Mouse (Mus musculus) CD4-positive helper T cell, adult 2 months (primary cell): ENCODE results near the gene Synj1.
A peak's percentile ranks its signal among the peaks of the same experiment; 100 is the strongest.

Experiments
- DNase-seq: peaks from one replicate; pipeline ENCODE4 v3.0.0-alpha.2; 2012; ENCODE audit warnings: low read depth, missing footprints, low spot score

Synj1 gene

GRCm38 (mm10) chr16:90946977-90947376, 64.1 kb downstream of the Synj1 start:
- DNase-seq, result no peak

- no peak for DNase-seq
Measured at GRCm38 (mm10) chr16:90941246-90941645, 69.9 kb downstream of the Synj1 start.

- DNase-seq, result peak; percentile 96
Measured at GRCm38 (mm10) chr16:90934687-90935328, 76.3 kb downstream of the Synj1 start, which contains the start of gene Cfap298. TSS of gene Cfap298 (minus strand) at chr16:90935114.

GRCm38 (mm10) chr16:90934193-90934686, 76.9 kb downstream of the Synj1 start:
- no peak for DNase-seq

- DNase-seq, result no peak
Measured at GRCm38 (mm10) chr16:90933534-90934176, 77.5 kb downstream of the Synj1 start.

- no peak for DNase-seq
Measured at GRCm38 (mm10) chr16:90927446-90927845, 83.7 kb downstream of the Synj1 start.

GRCm38 (mm10) chr16:90925461-90925860, 85.6 kb downstream of the Synj1 start:
- no peak for DNase-seq

GRCm38 (mm10) chr16:90924606-90925370, 86.3 kb downstream of the Synj1 start:
- no peak for DNase-seq

GRCm38 (mm10) chr16:90921471-90922159, 89.5 kb downstream of the Synj1 start:
- DNase-seq, result no peak

- DNase-seq, result no peak
Measured at GRCm38 (mm10) chr16:90917156-90917555, 94.0 kb downstream of the Synj1 start.

GRCm38 (mm10) chr16:90916040-90916481, 95.0 kb downstream of the Synj1 start:
- no peak for DNase-seq

- DNase-seq, result no peak
Measured at GRCm38 (mm10) chr16:90911766-90912165, 99.3 kb downstream of the Synj1 start.

- DNase-seq, result no peak
Measured at GRCm38 (mm10) chr16:90910855-90911533, 100.1 kb downstream of the Synj1 start.

GRCm38 (mm10) chr16:90907250-90907649, 103.9 kb downstream of the Synj1 start:
- DNase-seq, result no peak

GRCm38 (mm10) chr16:90903300-90903699, 107.8 kb downstream of the Synj1 start:
- no peak for DNase-seq

- DNase-seq, result no peak
Measured at GRCm38 (mm10) chr16:90901364-90901763, 109.7 kb downstream of the Synj1 start.

GRCm38 (mm10) chr16:90899498-90899897, 111.6 kb downstream of the Synj1 start:
- no peak for DNase-seq

GRCm38 (mm10) chr16:90897651-90898050, 113.5 kb downstream of the Synj1 start:
- DNase-seq, result no peak

- DNase-seq, result no peak
Measured at GRCm38 (mm10) chr16:90893792-90894191, 117.3 kb downstream of the Synj1 start.

GRCm38 (mm10) chr16:90893019-90893418, 118.1 kb downstream of the Synj1 start:
- no peak for DNase-seq

GRCm38 (mm10) chr16:90892081-90892480, 119.0 kb downstream of the Synj1 start:
- no peak for DNase-seq
